Mouse (Mus musculus): ENCODE measurements around the gene Fam78b.

- TF ChIP-seq CTCF (IDR thresholded peaks at IDR 0.05; ENCODE audit: low read depth) (no peak), EP300 (IDR thresholded peaks at IDR 0.05; ENCODE audit: low read depth) (no peak)
Observed at GRCm38 (mm10) chr1:167123551-167123950, 122.3 kb downstream of the Fam78b start.
